Mouse (Mus musculus) embryonic facial prominence, embryonic 15.5 days (tissue): ENCODE measurements around the gene Adamtsl1. TPM values are rescaled to one million over a fixed set of nuclear protein-coding genes. Genes with fewer than 3 reads are reported as not detected.

Experiments
- ATAC-seq: fragments of 200-750 bp; cut with Nextera tagmentation; 2 replicates; pipeline ENCODE4 v1.8.0; 2017; ENCODE audit warnings: low read depth, moderate TSS enrichment; ENCODE audit not compliant: insufficient number of reproducible peaks, low FRiP score, low TSS enrichment
- H3K27ac ChIP-seq: fragments of 300-500 bp; sonication (generic); replicated peaks from 2 replicates; pipeline ENCODE4 v1.5.1; 2015; ENCODE audit warnings: mild to moderate bottlenecking, inconsistent platforms
- H3K27me3 ChIP-seq: fragments of 300-500 bp; sonication (generic); 2 replicates; pipeline ENCODE4 v1.6.1; 2015; ENCODE audit warnings: inconsistent platforms
- H3K36me3 ChIP-seq: fragments of 300-500 bp; sonication (generic); 2 replicates; pipeline ENCODE4 v1.6.1; 2015; ENCODE audit warnings: mild to moderate bottlenecking, inconsistent platforms
- H3K4me1 ChIP-seq: fragments of 300-500 bp; sonication (generic); 2 replicates; pipeline ENCODE4 v1.6.1; 2015; ENCODE audit warnings: inconsistent platforms
- H3K4me2 ChIP-seq: fragments of 300-500 bp; sonication (generic); replicated peaks from 2 replicates; pipeline ENCODE4 v1.6.1; 2015; ENCODE audit warnings: mild to moderate bottlenecking, inconsistent platforms
- H3K4me3 ChIP-seq: fragments of 300-500 bp; sonication (generic); replicated peaks from 2 replicates; pipeline ENCODE4 v1.5.1; 2015; ENCODE audit warnings: mild to moderate bottlenecking, inconsistent platforms
- H3K9ac ChIP-seq: fragments of 300-500 bp; sonication (generic); 2 replicates; pipeline ENCODE4 v1.6.1; 2015; ENCODE audit warnings: inconsistent platforms
- H3K9me3 ChIP-seq: fragments of 300-500 bp; sonication (generic); replicated peaks from 2 replicates; pipeline ENCODE4 v1.6.1; 2016; ENCODE audit warnings: inconsistent platforms
- WGBS: fragments of 180-500 bp; shearing (Covaris S2); methylation state at CpG from one replicate; pipeline ENCODE4 v1.1.7; 2015; 5-methylcytosine and 5-hydroxymethylcytosine counted together
- polyA plus RNA-seq: library from polyadenylated mRNA; unstranded; fragments of >200 nt; fragmentation: Nextera tagmentation; extraction: Ambion mirVana; gene quantifications from 2 replicates; pipeline ENCODE4 v1.2.1, GENCODE M21; 2015

The Adamtsl1 gene
- polyA plus RNA-seq, 1 experiment from 2014 or later: 38.0 TPM

DNA sequence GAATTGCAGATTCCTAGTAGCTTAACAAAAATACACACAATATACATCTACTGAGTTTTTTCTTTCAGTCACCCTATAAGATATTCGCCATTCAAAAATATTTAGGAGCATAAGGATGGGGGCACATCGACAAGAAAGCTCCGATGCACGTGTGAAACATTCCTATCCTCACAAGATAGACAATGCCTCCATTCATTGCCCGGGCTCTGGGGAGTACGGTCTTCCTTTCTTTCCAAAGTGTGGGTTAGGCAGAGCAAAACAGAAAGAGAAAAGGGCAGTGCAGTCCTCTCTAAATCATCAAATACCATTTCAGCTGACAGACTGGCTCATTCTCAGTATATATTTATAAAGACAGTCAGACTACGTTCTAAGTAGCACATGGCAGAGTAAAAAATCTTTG, 332.0 kb downstream of the Adamtsl1 start:
- H3K27ac ChIP-seq: no peak overlapping the region
- no peak overlapping the region for H3K9ac ChIP-seq
- no peak overlapping the region for H3K4me2 ChIP-seq
- 0 out of 2 replicates have a peak, but pooled peaks cover 7% of the 10 kb centered on the region for H3K4me1 ChIP-seq
- no peak overlapping the region for H3K4me3 ChIP-seq
- H3K27me3 ChIP-seq: no peaks in the 10 kb centered on the region
- 26% methylated on average over 7 of the region's 7 CpGs for WGBS
- H3K9me3 ChIP-seq: no peaks in the 10 kb centered on the region
- H3K36me3 ChIP-seq: no peaks in the 10 kb centered on the region
- ATAC-seq: no peak

- Histone ChIP-seq H3K27me3 (no peaks in the 10 kb centered on the region), H3K9me3 (no peaks in the 10 kb centered on the region), H3K4me1 (no peaks in the 10 kb centered on the region), H3K27ac (no peak overlapping the region), H3K4me2 (no peak overlapping the region), H3K36me3 (no peaks in the 10 kb centered on the region), H3K9ac (no peak overlapping the region), H3K4me3 (no peak overlapping the region)
- WGBS: 60% methylated on average over 7 of the region's 7 CpGs
- no peak for ATAC-seq
Measured at GRCm38 (mm10) chr4:85853401-85853800, 339.4 kb downstream of the Adamtsl1 start.

DNA sequence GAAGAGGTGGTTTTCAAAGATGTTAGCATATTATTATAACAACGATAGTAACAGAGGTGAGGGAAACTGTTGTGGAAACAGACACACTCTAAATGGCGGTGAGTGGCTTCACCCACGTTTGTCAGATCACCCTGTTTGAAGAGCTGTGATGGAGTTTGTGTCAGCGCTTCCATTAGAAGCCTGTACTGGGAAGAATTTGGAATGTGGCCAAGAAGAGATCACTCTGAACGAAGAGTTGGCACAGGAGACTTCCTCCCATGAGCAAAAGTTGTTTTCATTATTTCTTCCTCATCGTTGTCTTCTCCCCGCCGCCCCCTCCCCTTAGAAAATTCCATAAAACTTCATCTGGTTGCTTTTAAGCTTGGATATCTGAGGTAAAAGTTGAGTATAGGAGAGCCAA, 340.5 kb downstream of the Adamtsl1 start:
- no peaks in the 10 kb centered on the region for H3K4me1 ChIP-seq
- H3K9me3 ChIP-seq: no peaks in the 10 kb centered on the region
- no peaks in the 10 kb centered on the region for H3K27me3 ChIP-seq
- 35% methylated on average over 8 of the region's 8 CpGs for WGBS
- no peak for ATAC-seq
- H3K9ac ChIP-seq: no peak overlapping the region
- no peak overlapping the region for H3K4me3 ChIP-seq
- no peaks in the 10 kb centered on the region for H3K36me3 ChIP-seq
- H3K27ac ChIP-seq: no peak overlapping the region
- no peak overlapping the region for H3K4me2 ChIP-seq

- 77% methylated on average over 6 of the region's 6 CpGs for WGBS
- H3K4me1 ChIP-seq: no peaks in the 10 kb centered on the region
- no peak for ATAC-seq
- H3K9me3 ChIP-seq: no peaks in the 10 kb centered on the region
- H3K27ac ChIP-seq: no peak overlapping the region
- no peaks in the 10 kb centered on the region for H3K36me3 ChIP-seq
- no peak overlapping the region for H3K9ac ChIP-seq
- H3K4me3 ChIP-seq: no peak overlapping the region
- no peak overlapping the region for H3K4me2 ChIP-seq
- H3K27me3 ChIP-seq: no peaks in the 10 kb centered on the region
Measured at GRCm38 (mm10) chr4:85879376-85879775, 365.4 kb downstream of the Adamtsl1 start.

- Histone ChIP-seq H3K4me2 (no peak overlapping the region), H3K27me3 (no peaks in the 10 kb centered on the region), H3K9me3 (no peaks in the 10 kb centered on the region), H3K27ac (no peak overlapping the region), H3K4me3 (no peak overlapping the region), H3K36me3 (no peaks in the 10 kb centered on the region), H3K9ac (no peak overlapping the region), H3K4me1 (no peaks in the 10 kb centered on the region)
- 84% methylated on average over 4 of the region's 4 CpGs for WGBS
- no peak for ATAC-seq
Measured at GRCm38 (mm10) chr4:85881318-85881717, 367.3 kb downstream of the Adamtsl1 start.

DNA sequence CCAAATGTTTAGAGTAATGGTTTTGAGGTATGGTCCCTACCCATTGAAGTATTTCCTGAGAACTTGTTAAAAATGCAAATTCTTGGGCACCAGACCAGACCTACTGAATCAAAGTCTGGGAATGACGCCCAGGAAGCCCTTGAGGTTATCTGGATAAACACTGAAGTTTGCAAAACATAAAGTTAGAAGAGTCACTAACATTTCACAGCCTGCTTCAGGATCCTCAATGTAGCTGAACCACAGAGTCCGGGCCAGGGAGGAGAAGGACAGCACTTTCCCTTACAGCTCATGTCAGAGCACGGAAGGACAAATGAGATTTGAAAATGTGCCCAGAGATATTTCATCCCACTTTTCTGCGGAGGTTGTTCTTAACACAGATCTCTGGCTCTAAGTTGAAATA, 370.1 kb downstream of the Adamtsl1 start:
- 67% methylated on average over 4 of the region's 4 CpGs for WGBS
- Histone ChIP-seq H3K4me1 (no peaks in the 10 kb centered on the region), H3K36me3 (no peaks in the 10 kb centered on the region), H3K4me2 (no peak overlapping the region), H3K4me3 (no peak overlapping the region), H3K27me3 (no peaks in the 10 kb centered on the region), H3K9me3 (no peaks in the 10 kb centered on the region), H3K27ac (no peak overlapping the region), H3K9ac (no peak overlapping the region)
- ATAC-seq: no peak

- no peak for ATAC-seq
- 79% methylated on average over 2 of the region's 2 CpGs for WGBS
Measured at GRCm38 (mm10) chr4:85889877-85890598, 376.1 kb downstream of the Adamtsl1 start.

DNA sequence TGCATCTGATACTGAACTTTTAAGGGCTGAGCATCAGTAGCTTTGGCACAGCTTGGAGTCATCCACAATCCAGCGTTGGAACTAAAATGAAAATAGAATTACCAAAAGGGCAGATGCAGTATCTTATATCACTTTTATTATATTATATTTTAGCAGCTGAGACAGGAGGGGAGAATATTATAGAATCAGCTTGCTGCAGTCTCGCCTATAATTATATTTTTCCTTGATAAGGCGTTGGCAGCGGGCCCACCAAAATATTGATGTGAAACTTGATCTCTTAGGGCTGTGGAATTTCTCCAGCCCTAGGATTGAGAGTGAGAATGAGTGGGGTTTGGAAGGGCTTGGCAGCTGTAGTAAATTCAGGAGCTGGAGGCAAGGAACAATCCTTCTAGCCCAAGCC, 387.3 kb downstream of the Adamtsl1 start:
- H3K27me3 ChIP-seq: no peaks in the 10 kb centered on the region
- H3K4me2 ChIP-seq: no peak overlapping the region
- no peak overlapping the region for H3K27ac ChIP-seq
- WGBS: 40% methylated on average over 4 of the region's 4 CpGs
- ATAC-seq: no peak
- no peaks in the 10 kb centered on the region for H3K9me3 ChIP-seq
- H3K9ac ChIP-seq: no peak overlapping the region
- no peaks in the 10 kb centered on the region for H3K36me3 ChIP-seq
- no peaks in the 10 kb centered on the region for H3K4me1 ChIP-seq
- H3K4me3 ChIP-seq: no peak overlapping the region

More at GRCm38 (mm10) chr4:85889877-85890598, 376.1 kb downstream of the Adamtsl1 start:
- H3K4me2 ChIP-seq: no peak overlapping the region
- H3K9ac ChIP-seq: no peak overlapping the region
- H3K4me3 ChIP-seq: no peak overlapping the region
- no peaks in the 10 kb centered on the region for H3K36me3 ChIP-seq
- no peaks in the 10 kb centered on the region for H3K4me1 ChIP-seq
- H3K27me3 ChIP-seq: no peaks in the 10 kb centered on the region
- no peak overlapping the region for H3K27ac ChIP-seq
- no peaks in the 10 kb centered on the region for H3K9me3 ChIP-seq

DNA sequence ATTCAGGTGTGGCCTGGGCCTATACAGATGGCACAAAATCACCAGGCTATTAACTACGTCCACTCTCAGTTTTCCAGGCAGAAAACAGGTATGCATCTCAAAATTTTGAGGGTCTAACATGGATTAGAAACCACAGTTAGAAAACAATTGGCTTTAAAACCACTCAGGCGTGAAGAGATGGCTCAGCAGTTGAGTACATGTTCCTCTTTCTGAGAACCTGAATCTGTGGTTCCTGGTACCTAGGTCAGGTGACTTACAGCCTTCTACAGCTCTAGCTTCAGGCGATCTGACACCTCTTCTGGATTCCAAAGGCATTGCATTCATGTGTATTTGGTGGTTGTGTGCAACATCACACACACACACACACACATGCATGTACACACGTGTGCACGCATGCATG, 390.2 kb downstream of the Adamtsl1 start:
- no peaks in the 10 kb centered on the region for H3K27me3 ChIP-seq
- 87% methylated on average over 5 of the region's 5 CpGs for WGBS
- H3K4me1 ChIP-seq: no peaks in the 10 kb centered on the region
- no peak overlapping the region for H3K4me2 ChIP-seq
- no peak overlapping the region for H3K27ac ChIP-seq
- H3K4me3 ChIP-seq: no peak overlapping the region
- no peak for ATAC-seq
- H3K36me3 ChIP-seq: no peaks in the 10 kb centered on the region
- H3K9ac ChIP-seq: no peak overlapping the region
- H3K9me3 ChIP-seq: no peaks in the 10 kb centered on the region

DNA sequence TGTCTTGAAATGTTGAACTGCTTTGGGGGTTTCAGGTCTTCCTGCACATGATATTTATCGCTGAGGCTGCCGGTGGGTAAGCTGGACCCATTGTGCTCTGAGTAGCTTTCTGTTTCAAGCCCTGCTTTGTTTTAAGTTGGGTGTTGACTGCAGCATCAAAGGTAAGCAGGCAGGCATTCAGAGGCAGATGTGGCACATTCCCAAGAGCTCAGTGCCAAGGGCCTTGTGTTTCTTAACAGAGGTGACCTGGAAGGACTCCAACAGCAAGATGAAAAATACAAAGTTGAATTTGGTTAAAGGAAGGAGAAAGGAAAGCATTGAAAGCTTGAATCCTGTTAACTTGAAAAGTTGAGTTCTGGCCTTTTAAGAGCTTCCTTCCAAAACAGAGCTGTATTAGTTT, 402.1 kb downstream of the Adamtsl1 start:
- Histone ChIP-seq H3K36me3 (no peaks in the 10 kb centered on the region), H3K4me2 (no peak overlapping the region), H3K9me3 (no peaks in the 10 kb centered on the region), H3K27ac (no peak overlapping the region), H3K9ac (no peak overlapping the region), H3K27me3 (no peaks in the 10 kb centered on the region), H3K4me1 (no peaks in the 10 kb centered on the region), H3K4me3 (no peak overlapping the region)
- 22% methylated on average over 2 of the region's 2 CpGs for WGBS
- ATAC-seq: no peak

GRCm38 (mm10) chr4:85918366-85918765, 404.4 kb downstream of the Adamtsl1 start:
- Histone ChIP-seq H3K36me3 (no peaks in the 10 kb centered on the region), H3K27me3 (no peaks in the 10 kb centered on the region), H3K9me3 (no peaks in the 10 kb centered on the region), H3K4me1 (no peaks in the 10 kb centered on the region), H3K4me3 (no peak overlapping the region), H3K9ac (no peak overlapping the region), H3K27ac (no peak overlapping the region), H3K4me2 (no peak overlapping the region)
- 64% methylated on average over 4 of the region's 4 CpGs for WGBS
- no peak for ATAC-seq

- no peaks in the 10 kb centered on the region for H3K36me3 ChIP-seq
- H3K4me2 ChIP-seq: no peak overlapping the region
- WGBS: 67% methylated on average over 3 of the region's 3 CpGs
- H3K4me1 ChIP-seq: no peaks in the 10 kb centered on the region
- no peaks in the 10 kb centered on the region for H3K9me3 ChIP-seq
- H3K27ac ChIP-seq: no peak overlapping the region
- ATAC-seq: no peak
- H3K9ac ChIP-seq: no peak overlapping the region
- H3K27me3 ChIP-seq: no peaks in the 10 kb centered on the region
- H3K4me3 ChIP-seq: no peak overlapping the region
Measured at GRCm38 (mm10) chr4:85920474-85920873, 406.5 kb downstream of the Adamtsl1 start.
